Mouse (Mus musculus): Measurements from ENCODE around the gene Ddx58.

The Ddx58 gene

GRCm38 (mm10) chr4:40233062-40233664 is 6.5 kb downstream of the Ddx58 start:
- DNase-seq (ENCODE audit: low read depth) = no peak

- no peak for DNase-seq (ENCODE audit: low read depth)
Measured at GRCm38 (mm10) chr4:40229723-40230122, 9.9 kb downstream of the Ddx58 start.

- no peak for DNase-seq (ENCODE audit: low read depth)
Measured at GRCm38 (mm10) chr4:40227886-40228285, 11.7 kb downstream of the Ddx58 start.

DNA sequence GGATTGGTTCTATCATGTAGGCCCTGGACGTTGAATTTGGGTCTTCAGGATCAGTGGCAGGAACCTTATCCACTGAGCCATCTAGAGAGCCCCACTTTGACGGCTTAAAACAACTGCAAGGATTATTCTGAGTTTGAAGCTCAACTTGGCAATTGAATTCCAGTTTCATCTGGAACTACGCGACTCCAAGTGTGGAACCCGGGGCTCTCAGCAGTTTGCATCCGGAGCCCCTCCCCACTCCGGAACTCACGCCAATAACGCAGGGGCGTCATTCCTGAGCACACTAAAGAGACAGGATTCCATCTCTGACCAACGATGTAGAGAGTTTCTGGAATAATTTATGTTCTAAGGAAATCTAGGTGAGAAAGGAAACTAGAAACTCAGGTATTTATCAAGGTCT is 12.5 kb downstream of the Ddx58 start:
- DNase-seq (ENCODE audit: low read depth) = no peak

DNA sequence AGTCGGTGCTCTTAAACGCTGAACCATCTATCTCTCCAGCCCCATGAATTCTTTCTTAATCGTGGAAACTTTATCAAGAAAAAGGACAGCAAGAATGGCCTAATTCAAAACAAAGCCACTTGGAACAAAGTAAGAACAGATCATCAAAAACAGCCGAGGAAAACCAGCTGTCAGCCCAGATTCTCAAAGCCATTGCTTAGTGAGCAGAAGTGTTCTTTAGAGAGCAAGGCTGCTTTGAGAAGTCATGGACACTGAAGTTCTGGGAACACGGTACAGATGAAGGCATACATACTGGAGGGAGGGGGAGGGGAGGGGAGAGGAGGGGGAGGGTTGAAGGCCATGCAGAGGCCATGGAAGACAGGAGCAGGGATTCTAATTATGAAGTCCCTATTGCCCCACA is 13.5 kb downstream of the Ddx58 start:
- DNase-seq (ENCODE audit: low read depth) = no peak

DNA sequence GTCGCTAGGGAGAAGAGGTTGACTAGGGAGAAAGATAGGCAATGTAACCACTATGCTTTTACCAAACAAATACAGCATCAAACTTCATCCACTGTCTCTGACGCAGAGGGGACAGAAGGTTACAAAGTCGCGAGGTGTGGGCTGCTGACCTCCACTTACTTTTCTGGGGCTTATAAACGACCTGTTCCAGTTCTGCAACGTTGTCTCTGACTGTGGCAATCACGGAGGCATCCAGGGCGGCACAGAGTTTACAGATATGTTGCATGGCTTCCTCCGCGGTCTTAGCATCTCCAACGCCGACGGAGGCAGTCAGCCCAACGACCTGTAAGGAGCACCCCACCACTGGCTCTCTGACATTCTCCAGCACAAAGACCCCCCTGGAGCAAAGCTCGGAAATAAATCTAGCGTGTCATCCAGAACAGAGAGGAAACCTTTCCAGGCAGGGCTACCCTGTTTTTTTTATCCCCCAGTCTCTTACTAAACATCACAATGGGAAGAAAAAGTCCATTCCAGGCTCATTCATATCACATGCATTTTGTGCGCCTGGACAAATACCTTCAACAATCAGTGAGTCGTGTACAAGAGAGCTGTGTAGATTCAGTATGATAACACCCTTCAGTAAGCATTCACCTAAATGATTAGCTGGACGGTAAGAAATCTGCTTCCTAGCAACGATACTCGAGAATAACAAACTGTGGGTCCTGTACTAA is 17.6 kb downstream of the Ddx58 start:
- no peak for DNase-seq (ENCODE audit: low read depth)

- no peak for DNase-seq (ENCODE audit: low read depth)
Measured at GRCm38 (mm10) chr4:40221004-40221760, 18.4 kb downstream of the Ddx58 start.

DNA sequence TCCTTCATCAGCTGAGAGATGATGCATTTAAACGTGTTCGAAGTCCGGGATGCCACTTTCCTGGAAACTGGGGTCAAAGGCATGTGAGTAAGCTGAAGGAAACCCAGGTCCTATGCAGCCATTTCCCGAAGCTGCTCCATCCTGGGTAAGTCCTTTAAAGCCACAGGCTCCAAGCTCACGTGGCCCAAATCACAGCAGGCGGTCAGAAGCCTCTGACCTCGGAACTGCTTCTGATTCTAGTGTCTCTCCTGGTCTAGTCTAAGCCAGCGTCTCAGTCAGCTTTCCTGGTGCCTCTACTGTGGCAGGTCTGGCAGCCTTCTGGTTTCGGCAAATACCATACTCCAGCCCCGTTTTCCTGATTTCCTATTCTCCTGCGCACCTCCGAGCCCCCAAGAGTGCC is 19.2 kb downstream of the Ddx58 start:
- DNase-seq (ENCODE audit: low read depth) = no peak

DNA sequence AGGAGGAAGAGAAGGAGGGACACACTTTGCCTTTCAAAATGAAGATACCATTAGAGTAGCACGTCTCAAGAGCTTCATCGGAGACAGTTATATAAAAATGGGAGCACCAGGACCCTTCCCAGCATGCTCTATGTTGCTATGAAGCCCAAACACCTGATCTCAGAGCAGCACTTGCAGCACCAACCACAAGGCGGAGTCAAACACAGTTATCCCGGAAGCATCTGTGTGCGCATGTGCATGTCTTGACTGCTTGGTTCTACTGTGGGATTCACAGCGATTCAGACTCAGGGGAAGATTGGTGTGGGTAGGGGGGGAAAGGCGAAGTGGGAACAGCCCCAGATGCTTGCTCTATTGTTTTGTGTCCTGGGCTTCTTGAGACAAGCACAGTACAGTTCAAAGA is 21.2 kb downstream of the Ddx58 start:
- no peak for DNase-seq (ENCODE audit: low read depth)

GRCm38 (mm10) chr4:40217910-40218309 is 21.7 kb downstream of the Ddx58 start:
- DNase-seq (ENCODE audit: low read depth) = no peak

GRCm38 (mm10) chr4:40212177-40212576 is 27.5 kb downstream of the Ddx58 start:
- no peak for DNase-seq (ENCODE audit: low read depth)

- no peak for DNase-seq (ENCODE audit: low read depth)
Measured at GRCm38 (mm10) chr4:40207701-40208100, 31.9 kb downstream of the Ddx58 start.

- DNase-seq (ENCODE audit: low read depth) = no peak
Measured at GRCm38 (mm10) chr4:40205231-40205903, 34.3 kb downstream of the Ddx58 start.

DNA sequence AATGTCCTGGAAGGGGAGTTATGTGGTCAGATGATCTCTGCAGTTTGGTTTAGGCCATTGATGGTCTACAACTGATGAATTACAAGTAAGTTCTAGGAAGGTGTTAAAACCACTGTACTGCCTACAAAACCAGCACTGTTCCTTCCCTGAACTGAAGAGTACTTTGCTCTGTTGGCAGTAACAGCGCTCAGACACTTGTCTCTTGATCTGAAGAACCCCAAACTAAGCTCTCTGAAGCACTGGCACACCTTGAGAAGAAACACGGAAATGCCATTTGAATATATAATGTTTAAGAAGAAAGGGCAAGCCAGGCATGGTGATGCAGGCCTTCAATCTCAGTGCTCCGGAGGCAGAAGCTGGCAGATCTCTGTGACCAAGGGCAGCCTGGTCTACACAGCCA is 35.3 kb downstream of the Ddx58 start:
- DNase-seq (ENCODE audit: low read depth) = no peak

- no peak for DNase-seq (ENCODE audit: low read depth)
Measured at GRCm38 (mm10) chr4:40202205-40202604, 37.4 kb downstream of the Ddx58 start.

GRCm38 (mm10) chr4:40195336-40195735 is 44.3 kb downstream of the Ddx58 start:
- DNase-seq (ENCODE audit: low read depth) = no peak

DNA sequence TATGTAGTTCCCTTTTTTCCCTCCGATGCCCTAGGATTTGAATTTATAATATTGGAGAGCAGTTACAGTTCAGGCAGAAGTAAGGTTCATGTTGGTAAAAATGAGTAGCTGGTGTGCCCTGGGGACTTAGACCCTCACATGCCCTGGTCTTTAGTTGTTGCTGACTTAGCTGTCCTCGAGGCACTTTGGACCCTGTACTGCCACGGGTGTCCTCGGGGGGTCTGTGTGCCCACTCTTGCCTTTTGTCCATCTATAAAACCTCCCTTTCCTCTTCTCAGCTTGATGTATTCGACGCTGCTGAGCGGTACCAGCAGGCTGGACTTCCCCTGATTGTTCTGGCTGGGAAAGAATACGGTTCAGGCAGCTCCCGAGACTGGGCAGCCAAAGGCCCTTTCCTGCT is 46.2 kb downstream of the Ddx58 start:
- DNase-seq (ENCODE audit: low read depth) = no peak

- no peak for DNase-seq (ENCODE audit: low read depth)
Measured at GRCm38 (mm10) chr4:40192246-40192645, 47.4 kb downstream of the Ddx58 start.

DNA sequence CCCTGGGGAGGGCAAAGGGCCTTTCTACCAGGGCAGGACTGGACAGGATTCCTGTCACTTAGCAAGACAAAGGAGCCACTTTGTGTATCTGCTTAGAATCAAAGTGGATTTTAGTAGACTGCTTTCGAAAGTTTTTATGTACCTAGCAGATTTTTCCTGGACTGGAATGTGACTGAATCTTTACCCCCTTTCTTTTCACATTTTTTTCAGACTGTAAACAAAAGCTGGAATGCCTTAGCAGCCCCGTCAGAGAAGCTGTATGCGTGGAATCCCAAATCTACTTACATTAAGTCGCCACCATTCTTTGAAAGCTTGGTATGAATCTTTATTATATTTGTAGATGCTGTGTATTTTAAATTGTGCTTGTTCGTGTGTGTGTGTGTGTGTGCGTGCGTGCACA is 51.7 kb downstream of the Ddx58 start:
- DNase-seq (ENCODE audit: low read depth) = no peak

GRCm38 (mm10) chr4:40184470-40184869 is 55.2 kb downstream of the Ddx58 start:
- no peak for DNase-seq (ENCODE audit: low read depth)

- DNase-seq (ENCODE audit: low read depth) = no peak
Measured at GRCm38 (mm10) chr4:40183781-40184180, 55.8 kb downstream of the Ddx58 start.

GRCm38 (mm10) chr4:40182651-40183320 is 56.8 kb downstream of the Ddx58 start:
- peak; percentile 15 for DNase-seq (ENCODE audit: low read depth)

Data from fibroblast of lung, adult 2 months (primary cell).